Mouse (Mus musculus): ENCODE data around the gene Fcrlb. TPM values are rescaled to one million over a fixed set of nuclear protein-coding genes. Genes with fewer than 3 reads are reported as not detected.
A peak's percentile ranks its signal among the peaks of the same experiment; 100 is the strongest.

The Fcrlb gene
- polyA plus RNA-seq, 3 experiments from 2014 or later, result not detected

- ATAC-seq, result peak; percentile 42
These were observed 44.4 kb downstream of the Fcrlb start for GRCm38 (mm10) chr1:170868107-170868904.

GRCm38 (mm10) chr1:170867691-170868105, 45.0 kb downstream of the Fcrlb start, which contains the start of gene Atf6:
Atf6 (minus strand) TSS chr1:170867771.
- peak; percentile 53 for ATAC-seq

GRCm38 (mm10) chr1:170866992-170867690, 45.6 kb downstream of the Fcrlb start:
- no peak for ATAC-seq

- no peak for ATAC-seq
These were observed 47.3 kb downstream of the Fcrlb start for GRCm38 (mm10) chr1:170865406-170865805.

- ATAC-seq, result no peak
These were observed 48.0 kb downstream of the Fcrlb start for GRCm38 (mm10) chr1:170864754-170865153.

GRCm38 (mm10) chr1:170864234-170864633, 48.5 kb downstream of the Fcrlb start:
- no peak for ATAC-seq

- peak; percentile 64 for ATAC-seq
These were observed 49.7 kb downstream of the Fcrlb start for GRCm38 (mm10) chr1:170863033-170863432.

- ATAC-seq, result no peak
These were observed 50.4 kb downstream of the Fcrlb start for GRCm38 (mm10) chr1:170862435-170862717.

GRCm38 (mm10) chr1:170861671-170862434, 50.9 kb downstream of the Fcrlb start:
- peak; percentile 59 for ATAC-seq

- ATAC-seq, result no peak
These were observed 53.9 kb downstream of the Fcrlb start for GRCm38 (mm10) chr1:170858872-170859271.

GRCm38 (mm10) chr1:170857369-170857768, 55.4 kb downstream of the Fcrlb start:
- ATAC-seq, result no peak

Other genes starting within 250 kb of the Fcrlb start
- 10 to 100 TPM in 1 of 3 experiments, 1 to 10 TPM in 2; 7.0 to 10.8 (median 9.6) TPM for gene Atf6, start 45.2 kb downstream of the Fcrlb start, polyA plus RNA-seq (2017; shearing (Covaris generic))
- under 1 TPM in 1 of 3 experiments, not detected in 2; 0.53 TPM for gene Gm26620, start 27.9 kb downstream of the Fcrlb start, polyA plus RNA-seq (2017; shearing (Covaris generic))
- gene Dusp12, start 27.4 kb downstream of the Fcrlb start, polyA plus RNA-seq (2017; shearing (Covaris generic)), result 10 to 100 TPM; 11.0 to 16.1 (median 11.7) TPM
- 1 to 10 TPM in 2 of 3 experiments, not detected in 1; 1.2 to 2.1 TPM for gene Fcrla, start 14.6 kb upstream of the Fcrlb start, polyA plus RNA-seq (2017; shearing (Covaris generic))
- 1 to 10 TPM in 2 of 3 experiments, under 1 TPM in 1; 0.70 to 1.4 (median 1.2) TPM for gene Fcgr2b, start 63.6 kb upstream of the Fcrlb start, polyA plus RNA-seq (2017; shearing (Covaris generic))
- not detected for gene Fcgr4, start 106.0 kb upstream of the Fcrlb start, polyA plus RNA-seq (2017; shearing (Covaris generic))
- gene Fcgr3, start 152.0 kb upstream of the Fcrlb start, polyA plus RNA-seq (2017; shearing (Covaris generic)), result 1 to 10 TPM in 1 of 3 experiments, under 1 TPM in 1, not detected in 1; 0.98 to 1.5 TPM
- 1 to 10 TPM; 3.2 to 7.6 (median 6.6) TPM for gene Cfap126, start 201.0 kb upstream of the Fcrlb start, polyA plus RNA-seq (2017; shearing (Covaris generic))
- 100 to 1,000 TPM; 115 to 153 (median 125) TPM for gene Sdhc, start 237.7 kb upstream of the Fcrlb start, polyA plus RNA-seq (2017; shearing (Covaris generic))
- gene Mpz, start 237.8 kb upstream of the Fcrlb start, polyA plus RNA-seq (2017; shearing (Covaris generic)), result not detected

All from inflammation-experienced regulatory T-cells, adult 6 months (primary cell).